Mouse (Mus musculus) heart, embryonic 16.5 days (tissue): Measurements from ENCODE around the gene Col26a1. TPM values are rescaled to one million over a fixed set of nuclear protein-coding genes. Genes with fewer than 3 reads are reported as not detected.
"Not testable (repeated sequence)": the region's sequence is repeated elsewhere in the genome, so short reads cannot be mapped to it uniquely, and the experiment has no call there.

Experiments
- ATAC-seq: fragments of 200-750 bp; cut with Nextera tagmentation; replicated peaks from 2 replicates; pipeline ENCODE4 v1.8.0; 2017; ENCODE audit warnings: moderate number of reproducible peaks; ENCODE audit not compliant: insufficient read depth, low FRiP score; ENCODE audit errors: extremely low read depth
- H3K27ac ChIP-seq: fragments of 300-500 bp; sonication (generic); 2 replicates; pipeline ENCODE4 v1.5.1; 2014; ENCODE audit warnings: mild to moderate bottlenecking, low read length, control low read depth, moderate library complexity
- H3K27me3 ChIP-seq: fragments of 300-500 bp; sonication (generic); 2 replicates; pipeline ENCODE4 v1.6.1; 2014; ENCODE audit warnings: low read length, mixed read lengths; ENCODE audit not compliant: control insufficient read depth, insufficient read depth
- H3K36me3 ChIP-seq: fragments of 300-500 bp; sonication (generic); 2 replicates; pipeline ENCODE4 v1.6.1; 2014; ENCODE audit not compliant: control insufficient read depth, insufficient read depth
- H3K4me1 ChIP-seq: fragments of 300-500 bp; sonication (generic); 2 replicates; pipeline ENCODE4 v1.6.1; 2014; ENCODE audit warnings: low read length, mixed read lengths; ENCODE audit not compliant: control insufficient read depth, insufficient read depth
- H3K4me2 ChIP-seq: fragments of 300-500 bp; sonication (generic); 2 replicates; pipeline ENCODE4 v1.6.1; 2014; ENCODE audit warnings: low read depth, mild to moderate bottlenecking, control low read depth, low read length
- H3K4me3 ChIP-seq: fragments of 300-500 bp; sonication (generic); 2 replicates; pipeline ENCODE4 v1.5.1; 2014; ENCODE audit warnings: mild to moderate bottlenecking, control low read depth, low read length
- H3K9ac ChIP-seq: fragments of 300-500 bp; sonication (generic); 2 replicates; pipeline ENCODE4 v1.6.1; 2014; ENCODE audit warnings: low read length, control low read depth
- H3K9me3 ChIP-seq: fragments of 300-500 bp; sonication (generic); replicated peaks from 2 replicates; pipeline ENCODE4 v1.6.1; 2016; ENCODE audit warnings: low read length; ENCODE audit not compliant: control insufficient read depth
- WGBS: fragments of 180-500 bp; shearing (Covaris S2); extraction: QIAGEN DNeasy Blood & Tissue Kit; methylation state at CpG from one replicate; pipeline ENCODE4 v1.1.7; 2014; 5-methylcytosine and 5-hydroxymethylcytosine counted together
- polyA plus RNA-seq: library from polyadenylated mRNA; unstranded; fragments of >200 nt; fragmentation: Nextera tagmentation; extraction: Ambion mirVana; gene quantifications from 2 replicates; pipeline ENCODE4 v1.2.1, GENCODE M21; 2015

Gene Col26a1
- polyA plus RNA-seq, 1 experiment from 2014 or later, result 9.0 TPM

DNA sequence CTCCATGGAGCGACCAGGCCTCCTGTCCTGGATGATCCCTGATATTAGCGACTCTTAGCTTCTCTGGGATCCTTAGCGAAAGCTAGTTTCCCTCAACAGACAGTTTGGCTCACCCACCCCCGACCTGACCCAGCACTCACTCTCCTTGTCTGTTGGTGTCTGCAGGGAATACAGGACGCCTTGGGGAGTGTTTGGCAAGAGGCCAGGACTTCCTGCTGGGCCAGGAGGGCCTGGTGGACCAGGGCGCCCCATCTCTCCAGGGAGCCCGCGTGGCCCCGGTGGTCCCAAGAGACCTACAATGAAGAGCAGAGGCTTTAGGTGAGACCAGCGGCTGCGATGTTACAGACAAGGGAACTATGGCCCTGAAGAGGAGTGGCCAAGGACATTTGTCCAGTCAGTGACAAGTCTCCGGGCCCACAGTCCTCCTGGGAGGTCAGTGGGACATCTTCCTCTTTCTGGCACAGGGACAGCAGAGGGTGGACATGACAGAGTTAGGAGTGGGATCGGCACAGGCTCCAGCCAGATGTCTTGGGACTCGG is 128.9 kb downstream of the Col26a1 start:
- H3K9me3 ChIP-seq, result peaks cover 15% of the 10 kb centered on the region
- H3K4me2 ChIP-seq, result no peak overlapping the region
- H3K4me1 ChIP-seq, result no peaks in the 10 kb centered on the region
- H3K4me3 ChIP-seq, result no peak overlapping the region
- no peak for ATAC-seq
- no peaks in the 10 kb centered on the region for H3K36me3 ChIP-seq
- H3K27ac ChIP-seq, result no peak overlapping the region
- no peaks in the 10 kb centered on the region; the same call in 1 of the 2 replicates for H3K27me3 ChIP-seq
- 54% methylated on average over 14 of the region's 14 CpGs for WGBS
- no peak overlapping the region for H3K9ac ChIP-seq

DNA sequence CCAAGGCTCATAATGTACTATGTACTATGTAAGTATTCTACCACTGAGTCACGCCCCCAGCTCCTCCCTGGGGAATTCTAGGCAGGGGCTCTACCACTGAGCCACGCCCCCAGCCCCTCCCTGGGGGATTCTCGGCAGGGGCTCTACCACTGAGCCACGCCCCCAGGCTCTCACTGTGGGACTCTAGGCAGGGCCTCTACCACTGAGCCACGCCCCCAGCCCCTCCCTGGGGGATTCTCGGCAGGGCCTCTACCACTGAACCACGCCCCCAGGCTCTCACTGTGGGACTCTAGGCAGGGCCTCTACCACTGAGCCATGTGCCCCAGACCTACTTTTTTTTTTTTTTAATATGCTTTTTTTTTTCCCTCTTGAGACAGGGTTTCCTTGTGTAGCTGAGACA is 129.8 kb downstream of the Col26a1 start:
- H3K27me3 ChIP-seq, result not testable (repeated sequence)

DNA sequence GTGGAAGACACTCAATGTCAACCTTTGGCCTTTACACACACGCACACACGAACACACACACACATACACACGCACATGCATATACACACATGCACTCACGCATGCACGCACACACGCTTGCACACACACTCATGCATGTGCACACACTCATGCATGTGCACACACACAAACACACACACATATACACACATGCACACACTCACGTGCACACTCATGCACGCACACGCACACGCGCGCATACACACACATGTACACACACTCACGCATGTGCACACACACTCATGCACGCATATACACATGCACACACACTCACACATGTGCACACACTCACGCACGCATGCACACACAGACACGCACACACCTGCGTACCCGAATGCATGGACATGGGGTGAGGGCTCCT is 130.9 kb downstream of the Col26a1 start:
- Histone ChIP-seq H3K36me3 (peaks cover 6% of the 10 kb centered on the region; the same call in 1 of the 2 replicates), H3K9ac (no peak overlapping the region), H3K4me1 (no peaks in the 10 kb centered on the region), H3K4me3 (no peak overlapping the region), H3K27me3 (no peaks in the 10 kb centered on the region; the same call in 1 of the 2 replicates), H3K4me2 (no peak overlapping the region), H3K9me3 (peaks cover 34% of the 10 kb centered on the region), H3K27ac (no peak overlapping the region)
- WGBS, result 95% methylated on average over 19 of the region's 19 CpGs
- ATAC-seq, result no peak

More for the DNA sequence above, 129.8 kb downstream of the Col26a1 start:
- not testable (repeated sequence) for ATAC-seq, H3K4me3 ChIP-seq, H3K27ac ChIP-seq, H3K36me3 ChIP-seq, H3K9ac ChIP-seq, H3K4me1 ChIP-seq, H3K4me2 ChIP-seq
- H3K9me3 ChIP-seq, result peaks cover 24% of the 10 kb centered on the region
- 60% methylated on average over 7 of the region's 7 CpGs for WGBS

DNA sequence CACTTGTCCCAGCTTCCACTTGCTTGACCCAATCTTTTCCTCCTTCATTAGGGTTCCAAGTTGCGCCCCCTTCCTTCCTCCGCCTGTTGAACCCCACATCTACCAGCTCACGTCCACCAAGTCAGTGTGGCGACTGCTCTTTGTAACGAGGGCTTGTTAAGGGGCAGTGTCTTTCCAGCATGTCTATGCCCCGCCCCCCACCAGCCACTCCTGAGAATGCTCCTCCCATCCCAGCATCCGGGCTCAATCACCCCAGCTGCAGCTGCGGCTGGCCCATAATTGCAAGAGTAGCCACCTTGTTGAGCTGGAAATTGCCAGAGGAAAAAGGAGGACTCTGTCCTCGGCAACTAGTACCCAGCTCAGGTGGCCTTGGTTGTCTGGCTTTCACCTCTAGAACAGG is 136.4 kb downstream of the Col26a1 start:
- H3K36me3 ChIP-seq, result peaks cover 6% of the 10 kb centered on the region; the same call in 1 of the 2 replicates
- no peak overlapping the region for H3K27ac ChIP-seq
- H3K4me1 ChIP-seq, result no peaks in the 10 kb centered on the region
- no peak overlapping the region for H3K4me2 ChIP-seq
- H3K9me3 ChIP-seq, result peaks cover 41% of the 10 kb centered on the region
- no peak overlapping the region for H3K9ac ChIP-seq
- ATAC-seq, result no peak
- no peaks in the 10 kb centered on the region for H3K27me3 ChIP-seq
- 72% methylated on average over 9 of the region's 9 CpGs for WGBS
- H3K4me3 ChIP-seq, result no peak overlapping the region

DNA sequence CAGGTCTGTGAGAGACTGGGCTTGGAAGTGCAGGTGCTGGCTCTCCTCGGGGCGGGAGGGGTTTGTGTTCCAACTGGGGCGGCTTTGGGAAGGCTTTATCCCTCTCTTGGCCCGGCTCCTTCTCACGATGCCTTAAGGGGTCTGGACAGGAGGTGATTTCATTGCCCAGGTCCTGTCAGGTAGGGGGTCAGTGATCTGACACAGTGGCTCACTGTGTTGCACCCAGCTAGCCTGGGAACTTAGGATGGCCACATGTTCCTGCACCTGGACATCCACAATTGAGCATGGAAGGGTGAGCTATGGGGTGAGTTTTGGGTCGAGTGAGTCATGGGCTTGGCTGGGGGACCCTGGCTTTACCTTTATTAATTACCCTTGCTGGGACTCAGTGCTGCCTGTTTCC is 144.1 kb downstream of the Col26a1 start:
- Histone ChIP-seq H3K27me3 (no peaks in the 10 kb centered on the region), H3K27ac (no peak overlapping the region), H3K4me2 (no peak overlapping the region), H3K4me1 (no peaks in the 10 kb centered on the region), H3K9ac (no peak overlapping the region), H3K36me3 (no peaks in the 10 kb centered on the region), H3K9me3 (no peaks in the 10 kb centered on the region), H3K4me3 (no peak overlapping the region)
- 63% methylated on average over 6 of the region's 6 CpGs for WGBS
- no peak for ATAC-seq

DNA sequence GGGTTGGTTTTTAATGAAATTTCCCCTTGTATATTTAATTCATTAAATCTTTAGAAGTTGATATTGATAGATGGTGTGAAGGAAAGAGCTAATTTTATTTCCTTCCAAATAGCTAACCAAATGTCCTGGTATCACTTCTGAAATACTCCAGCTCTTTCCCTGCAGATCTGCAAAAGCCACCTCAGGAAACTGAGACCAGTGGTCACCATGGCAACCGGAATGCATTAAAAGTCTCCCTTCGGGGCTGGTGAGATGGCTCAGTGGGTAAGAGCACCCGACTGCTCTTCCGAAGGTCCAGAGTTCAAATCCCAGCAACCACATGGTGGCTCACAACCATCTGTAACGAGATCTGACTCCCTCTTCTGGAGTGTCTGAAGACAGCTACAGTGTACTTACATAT is 156.7 kb downstream of the Col26a1 start:
- not testable (repeated sequence) for H3K27ac ChIP-seq, H3K4me3 ChIP-seq, H3K4me2 ChIP-seq, H3K27me3 ChIP-seq, ATAC-seq, H3K36me3 ChIP-seq, H3K9ac ChIP-seq, H3K9me3 ChIP-seq, H3K4me1 ChIP-seq
- WGBS, result 90% methylated on average over 4 of the region's 5 CpGs

DNA sequence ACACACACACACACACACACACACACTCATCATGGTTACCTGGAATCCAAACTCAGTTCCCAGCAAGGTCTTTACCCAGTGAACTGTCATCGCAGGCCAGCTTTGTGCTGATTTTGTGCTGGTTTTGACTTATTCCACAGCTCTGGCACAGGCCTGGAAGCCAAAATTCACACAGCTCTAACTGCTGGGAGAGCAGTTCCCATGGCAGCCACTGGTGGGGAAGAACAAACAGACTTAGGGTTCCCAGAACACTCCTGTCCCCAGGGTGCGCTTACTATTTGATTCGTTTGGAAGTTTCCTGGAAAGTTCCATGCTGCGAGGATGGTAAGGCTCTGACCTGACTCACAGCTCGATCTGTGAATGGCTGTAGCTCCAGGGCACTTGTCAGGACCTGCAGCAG is 161.4 kb downstream of the Col26a1 start:
- no peak overlapping the region for H3K4me3 ChIP-seq
- no peaks in the 10 kb centered on the region for H3K4me1 ChIP-seq
- H3K27ac ChIP-seq, result no peak overlapping the region
- no peaks in the 10 kb centered on the region for H3K9me3 ChIP-seq
- no peak overlapping the region for H3K9ac ChIP-seq
- no peaks in the 10 kb centered on the region for H3K27me3 ChIP-seq
- H3K36me3 ChIP-seq, result no peaks in the 10 kb centered on the region
- H3K4me2 ChIP-seq, result no peak overlapping the region
- ATAC-seq, result no peak
- 66% methylated on average over 5 of the region's 5 CpGs for whole genome bisulfite sequencing

DNA sequence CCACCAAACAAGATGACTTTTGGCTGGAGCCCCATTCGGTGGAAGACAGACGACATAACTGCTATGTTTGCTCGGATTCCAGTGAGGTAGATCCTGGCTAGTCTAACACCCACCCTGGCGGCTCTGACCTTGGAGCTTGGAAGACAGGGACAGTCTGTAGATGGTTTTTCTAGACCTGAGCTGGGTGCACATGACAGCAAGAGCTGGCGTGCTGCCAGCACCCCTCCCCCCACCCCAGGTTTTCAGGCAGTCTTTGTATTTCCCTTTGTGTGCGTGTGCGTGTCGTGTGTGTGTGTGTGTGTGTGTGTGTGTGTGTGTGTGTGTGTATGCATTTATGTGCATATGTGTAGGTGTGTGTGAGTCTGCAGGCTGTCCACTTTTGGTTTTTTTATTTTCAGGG is 164.4 kb downstream of the Col26a1 start:
- Histone ChIP-seq H3K36me3 (no peaks in the 10 kb centered on the region), H3K4me2 (no peak overlapping the region), H3K27ac (no peak overlapping the region), H3K4me1 (no peaks in the 10 kb centered on the region), H3K9ac (no peak overlapping the region), H3K27me3 (peaks cover 14% of the 10 kb centered on the region), H3K9me3 (no peaks in the 10 kb centered on the region), H3K4me3 (no peak overlapping the region)
- no peak for ATAC-seq
- WGBS, result 53% methylated on average over 8 of the region's 8 CpGs

DNA sequence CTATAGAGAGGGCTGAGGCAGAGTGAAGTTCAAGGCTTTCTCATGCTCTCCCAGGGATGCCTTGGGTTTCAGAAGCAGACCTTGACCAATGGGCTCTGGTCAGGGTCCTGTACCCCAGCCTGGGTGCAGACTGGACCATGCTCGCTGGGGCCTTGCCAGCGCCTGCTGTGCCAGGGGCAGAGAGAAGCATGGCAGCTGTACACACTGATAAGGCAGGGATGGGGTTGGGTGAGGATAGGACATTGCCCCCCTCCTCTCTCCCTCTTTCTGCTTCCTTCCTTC is 165.5 kb downstream of the Col26a1 start:
- no peak overlapping the region for H3K4me2 ChIP-seq
- no peak for ATAC-seq
- no peak overlapping the region for H3K4me3 ChIP-seq
- no peak overlapping the region for H3K9ac ChIP-seq
- no peaks in the 10 kb centered on the region for H3K36me3 ChIP-seq
- no peak overlapping the region for H3K27ac ChIP-seq
- H3K9me3 ChIP-seq, result no peaks in the 10 kb centered on the region
- peaks cover 14% of the 10 kb centered on the region for H3K27me3 ChIP-seq
- WGBS, result 73% methylated on average over 2 of the region's 2 CpGs
- no peaks in the 10 kb centered on the region for H3K4me1 ChIP-seq
